Mouse (Mus musculus) c-Kit-positive CD71-positive TER-119-negative erythroid progenitor cells, embryonic 14.5 days (primary cell): ENCODE results near the gene P3h1.

ENCODE experiments used
- DNase-seq: peaks from one replicate; pipeline ENCODE4 v3.0.0-alpha.2; 2013; ENCODE audit warnings: low read depth

Gene P3h1

GRCm38 (mm10) chr4:119238661-119239060 lies 5.9 kb downstream of the P3h1 start:
- DNase-seq: no peak

- DNase-seq: peak; percentile 72
These were observed 6.5 kb downstream of the P3h1 start for GRCm38 (mm10) chr4:119239181-119239682.

- DNase-seq: no peak
These were observed 8.9 kb downstream of the P3h1 start for GRCm38 (mm10) chr4:119241664-119242063.

- DNase-seq: no peak
These were observed 9.9 kb downstream of the P3h1 start for GRCm38 (mm10) chr4:119242571-119242970.

GRCm38 (mm10) chr4:119244468-119245240 lies 11.9 kb downstream of the P3h1 start:
- no peak for DNase-seq

GRCm38 (mm10) chr4:119245556-119245955 lies 12.8 kb downstream of the P3h1 start:
- no peak for DNase-seq

- no peak for DNase-seq
These were observed 13.2 kb downstream of the P3h1 start for GRCm38 (mm10) chr4:119245961-119246360.

GRCm38 (mm10) chr4:119246688-119247225 lies 14.0 kb downstream of the P3h1 start:
- no peak for DNase-seq

- DNase-seq: no peak
These were observed 14.9 kb downstream of the P3h1 start for GRCm38 (mm10) chr4:119247462-119248235.

- DNase-seq: no peak
These were observed 15.8 kb downstream of the P3h1 start for GRCm38 (mm10) chr4:119248407-119248965.

- DNase-seq: no peak
These were observed 19.5 kb downstream of the P3h1 start for GRCm38 (mm10) chr4:119252025-119252808.

GRCm38 (mm10) chr4:119254012-119254618 lies 21.4 kb downstream of the P3h1 start:
- no peak for DNase-seq

- DNase-seq: no peak
These were observed 22.6 kb downstream of the P3h1 start, which contains the start of gene Cldn19 for GRCm38 (mm10) chr4:119255351-119255750. Cldn19 (plus strand) TSS chr4:119255414.

- DNase-seq: no peak
These were observed 24.4 kb downstream of the P3h1 start for GRCm38 (mm10) chr4:119257083-119257482.

GRCm38 (mm10) chr4:119259344-119260254 lies 26.9 kb downstream of the P3h1 start:
- DNase-seq: no peak

- DNase-seq: no peak
These were observed 28.5 kb downstream of the P3h1 start for GRCm38 (mm10) chr4:119261087-119261713.

- no peak for DNase-seq
These were observed 29.8 kb downstream of the P3h1 start for GRCm38 (mm10) chr4:119262483-119262882.

- no peak for DNase-seq
These were observed 30.7 kb downstream of the P3h1 start for GRCm38 (mm10) chr4:119263459-119263858.

- no peak for DNase-seq
These were observed 33.9 kb downstream of the P3h1 start for GRCm38 (mm10) chr4:119266606-119267005.

- DNase-seq: no peak
These were observed 41.9 kb downstream of the P3h1 start for GRCm38 (mm10) chr4:119274627-119275026.
